Mouse (Mus musculus) thymus, adult 2 months (tissue): Measurements from ENCODE around the gene Sms. TPM values are rescaled to one million over a fixed set of nuclear protein-coding genes. Genes with fewer than 3 reads are reported as not detected.
A peak's percentile ranks its signal among the peaks of the same experiment; 100 is the strongest.

Experiments
- DNase-seq: peaks from one replicate; pipeline ENCODE4 v3.0.0; 2021
- H3K27ac ChIP-seq: fragments of 200-500 bp; 2 replicates; pipeline ENCODE4 v1.5.1; 2012; ENCODE audit warnings: low read length, control low read depth; ENCODE audit not compliant: control insufficient read depth, insufficient read depth
- H3K27me3 ChIP-seq: fragments of 200-500 bp; 2 replicates; pipeline ENCODE4 v1.6.1; 2012; ENCODE audit warnings: mild to moderate bottlenecking, low read length, moderate library complexity, mixed read lengths; ENCODE audit not compliant: control insufficient read depth, insufficient read depth
- H3K36me3 ChIP-seq: fragments of 200-500 bp; 2 replicates; pipeline ENCODE4 v1.6.1; 2012; ENCODE audit warnings: mild to moderate bottlenecking, low read length, moderate library complexity; ENCODE audit not compliant: control insufficient read depth, insufficient read depth
- H3K4me1 ChIP-seq: fragments of 200-500 bp; replicated peaks from 2 replicates; pipeline ENCODE4 v1.6.1; 2012; ENCODE audit warnings: low read length; ENCODE audit not compliant: control insufficient read depth, insufficient read depth
- H3K4me3 ChIP-seq: fragments of 200-500 bp; 2 replicates; pipeline ENCODE4 v1.5.1; 2012; ENCODE audit warnings: mild to moderate bottlenecking, low read length, control low read depth, moderate library complexity; ENCODE audit not compliant: control insufficient read depth, insufficient read depth
- CTCF ChIP-seq: fragments of 200-500 bp; IDR thresholded peaks from 2 replicates; pipeline ENCODE4 v1.5.1; 2012; ENCODE audit warnings: mild to moderate bottlenecking, control low read depth, low read length, moderate library complexity, borderline replicate concordance; ENCODE audit not compliant: control insufficient read depth, poor library complexity, insufficient read depth; ENCODE audit errors: extremely low read depth
- POLR2A ChIP-seq: fragments of 200-500 bp; IDR thresholded peaks from 2 replicates; pipeline ENCODE4 v1.6.1; 2012; ENCODE audit warnings: mild to moderate bottlenecking, low read length, control low read depth, moderate library complexity; ENCODE audit not compliant: control insufficient read depth, poor library complexity, insufficient read depth; ENCODE audit errors: extremely low read depth
- WGBS: fragments of 180-500 bp; shearing (Covaris S2); methylation state at CpG from one replicate; pipeline ENCODE4 v1.1.7; 2018; 5-methylcytosine and 5-hydroxymethylcytosine counted together
- polyA plus RNA-seq: library from polyadenylated mRNA; depleted of rRNA; stranded (reverse); fragments of >200 nt; gene quantifications from 2 replicates; pipeline ENCODE4 v1.2.3, GENCODE M21; 2012

Gene Sms
- polyA plus RNA-seq, 1 experiment = 26.7 TPM

DNA sequence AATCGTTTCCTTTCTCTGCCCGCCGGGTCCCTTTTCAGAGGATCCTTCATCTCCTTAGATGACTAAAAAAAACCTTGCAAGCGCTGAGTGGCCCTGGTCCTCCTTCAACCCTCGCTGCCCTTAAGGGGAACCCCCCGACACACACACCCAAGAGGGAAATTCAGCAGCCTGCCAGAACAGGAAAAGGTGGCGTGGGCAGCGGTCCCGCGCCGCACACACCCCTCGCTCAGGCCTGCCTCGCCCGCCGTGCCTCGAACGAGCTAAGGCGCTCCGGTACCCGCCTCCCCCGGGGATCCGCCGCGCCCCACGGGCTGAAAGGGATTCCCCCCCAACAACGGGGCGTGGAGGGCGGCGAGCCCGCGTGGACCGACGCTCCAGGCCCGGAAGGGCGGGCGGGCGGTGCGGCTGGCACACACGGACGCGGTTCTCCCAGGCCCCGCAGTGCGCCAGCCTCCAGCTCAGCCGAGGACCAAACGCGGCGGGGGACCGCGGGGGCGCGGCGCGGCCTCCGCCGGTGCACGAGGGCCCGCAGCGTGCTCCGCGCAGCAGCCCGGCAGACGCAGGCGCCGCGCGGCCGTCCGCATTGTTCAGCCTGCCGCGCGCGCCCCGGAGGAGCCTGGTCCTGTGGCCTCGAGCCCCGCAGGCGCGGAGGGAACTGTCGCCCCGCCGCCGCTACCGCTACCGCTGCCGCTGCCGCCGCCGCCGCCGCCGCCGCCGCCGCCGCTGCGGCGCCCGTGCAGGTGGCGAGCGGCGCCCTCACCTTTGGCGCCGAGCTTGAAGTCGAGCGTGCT is 747 bp downstream of the Sms start:
- no peaks in the 10 kb centered on the region for H3K36me3 ChIP-seq
- 3% methylated on average over 84 of the region's 104 CpGs for WGBS
- no peaks in the 10 kb centered on the region; the same call in 1 of the 2 replicates for H3K4me1 ChIP-seq
- H3K27ac ChIP-seq = no peak overlapping the region
- no peaks in the 10 kb centered on the region for H3K27me3 ChIP-seq
- DNase-seq = peak; percentile 23
- TF ChIP-seq CTCF = no peak
- TF ChIP-seq POLR2A = 0 out of 2 replicates have a peak, but pooled peaks have one; percentile 6
- peak overlapping the region; percentile 91 for H3K4me3 ChIP-seq

GRCm38 (mm10) chrX:157490769-157491144 is 1.3 kb downstream of the Sms start:
- no peaks in the 10 kb centered on the region; the same call in 1 of the 2 replicates for H3K4me1 ChIP-seq
- H3K36me3 ChIP-seq = no peaks in the 10 kb centered on the region
- no peak overlapping the region for H3K27ac ChIP-seq
- WGBS = under 1% methylated on average over 11 of the region's 12 CpGs
- TF ChIP-seq CTCF (no peak), POLR2A (no peak)
- no peak for DNase-seq
- peak overlapping the region; percentile 91 for H3K4me3 ChIP-seq
- H3K27me3 ChIP-seq = no peaks in the 10 kb centered on the region

GRCm38 (mm10) chrX:157489871-157490721 is 2.0 kb downstream of the Sms start:
- 22% methylated on average over 9 of the region's 9 CpGs for WGBS
- no peak overlapping the region for H3K4me3 ChIP-seq
- TF ChIP-seq CTCF (no peak), POLR2A (no peak)

GRCm38 (mm10) chrX:157488831-157489230 is 3.3 kb downstream of the Sms start:
- Histone ChIP-seq H3K27ac (no peak overlapping the region), H3K36me3 (no peaks in the 10 kb centered on the region), H3K27me3 (no peaks in the 10 kb centered on the region), H3K4me3 (no peak overlapping the region), H3K4me1 (no peaks in the 10 kb centered on the region; the same call in 1 of the 2 replicates)
- no peak for TF ChIP-seq POLR2A
- no peak for TF ChIP-seq CTCF
- WGBS = 99% methylated on average over 3 of the region's 3 CpGs
- DNase-seq = no peak

More at GRCm38 (mm10) chrX:157489871-157490721, 2.0 kb downstream of the Sms start:
- DNase-seq = no peak
- no peak overlapping the region for H3K27ac ChIP-seq
- no peaks in the 10 kb centered on the region; the same call in 1 of the 2 replicates for H3K4me1 ChIP-seq
- no peaks in the 10 kb centered on the region for H3K36me3 ChIP-seq
- H3K27me3 ChIP-seq = no peaks in the 10 kb centered on the region

- Histone ChIP-seq H3K4me1 (no peaks in the 10 kb centered on the region; the same call in 1 of the 2 replicates), H3K36me3 (no peaks in the 10 kb centered on the region), H3K27ac (no peak overlapping the region), H3K27me3 (no peaks in the 10 kb centered on the region), H3K4me3 (no peak overlapping the region)
- no peak for TF ChIP-seq CTCF
- no peak for TF ChIP-seq POLR2A
- peak; percentile 34 for DNase-seq
- 30% methylated on average over 2 of the region's 2 CpGs for WGBS
Measured at GRCm38 (mm10) chrX:157486765-157487164, 5.3 kb downstream of the Sms start.

DNA sequence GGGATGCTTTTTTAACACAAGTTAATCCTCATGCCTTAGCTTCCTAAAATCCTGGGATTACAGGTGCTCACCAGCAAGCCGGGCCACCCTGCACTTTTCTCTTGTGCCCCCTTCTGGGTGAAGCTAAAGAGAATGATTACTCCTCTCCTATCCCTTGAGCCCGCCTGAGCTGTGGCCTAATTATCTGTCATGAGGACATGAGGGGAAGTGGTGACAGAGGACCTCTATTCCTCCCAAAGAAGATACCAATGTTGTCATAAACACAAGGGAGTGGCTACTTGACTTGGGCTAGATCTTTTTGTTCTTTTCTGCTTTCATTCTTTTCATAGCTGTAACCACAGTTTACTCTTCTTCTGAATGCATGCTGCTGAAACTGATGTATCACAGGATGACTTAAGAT is 9.2 kb downstream of the Sms start:
- Histone ChIP-seq H3K4me1 (no peaks in the 10 kb centered on the region), H3K27ac (no peak overlapping the region), H3K4me3 (no peak overlapping the region), H3K36me3 (no peaks in the 10 kb centered on the region), H3K27me3 (no peaks in the 10 kb centered on the region)
- DNase-seq = no peak
- TF ChIP-seq CTCF (no peak), POLR2A (no peak)
- WGBS = 90% methylated on average over 2 of the region's 2 CpGs
